Comparison of ENCODE assay signal across 16 mouse cellular contexts in genomic region chr12:54438793-54439192, GRCm38 (mm10).
"Had no signal": no experiment of that assay in that cellular context is flagged by ENCODE, and none has a peak within 500 bp of the region (broad histone marks: within the 10 kb centered on the region; RNA-seq: fewer than 3 reads in every experiment).

No protein-coding gene starts in this region.

- ATAC-seq: lung, postnatal 0 days; midbrain, embryonic 15.5 days had no signal

- DNase-seq: lung, adult 2 months; lung, postnatal 14 days; lung, postnatal 36 days; right cerebral cortex, postnatal 14 days; thymus, adult 2 months; thymus, postnatal 25 days; thymus, postnatal 4 days had no signal

- H3K9me3 ChIP-seq: lung, embryonic 15.5 days; megakaryocyte, embryonic 14.5 days; midbrain, embryonic 12.5 days; midbrain, embryonic 15.5 days; neural tube, embryonic 12.5 days; stomach, embryonic 15.5 days had no signal

- H3K4me1 ChIP-seq: megakaryocyte, embryonic 14.5 days; midbrain, embryonic 12.5 days; midbrain, embryonic 15.5 days had no signal

- H3K9ac ChIP-seq: lung, embryonic 15.5 days; midbrain, embryonic 12.5 days; midbrain, embryonic 15.5 days; neural tube, embryonic 12.5 days; stomach, embryonic 15.5 days had no signal

- H3K4me3 ChIP-seq: lung, embryonic 15.5 days; megakaryocyte, embryonic 14.5 days; midbrain, embryonic 12.5 days; midbrain, embryonic 15.5 days; neural tube, embryonic 12.5 days; stomach, embryonic 15.5 days had no signal

- H3K27ac ChIP-seq: lung, embryonic 15.5 days; macrophage; midbrain, embryonic 12.5 days; midbrain, embryonic 15.5 days; neural tube, embryonic 12.5 days; stomach, embryonic 15.5 days; stomach, postnatal 0 days had no signal

- H3K36me3 ChIP-seq: lung, embryonic 15.5 days; midbrain, embryonic 12.5 days; midbrain, embryonic 15.5 days; neural tube, embryonic 12.5 days; stomach, embryonic 15.5 days had no signal

- H3K4me2 ChIP-seq: lung, embryonic 15.5 days; midbrain, embryonic 12.5 days; midbrain, embryonic 15.5 days; neural tube, embryonic 12.5 days; stomach, embryonic 15.5 days had no signal

- H3K27me3 ChIP-seq: midbrain, embryonic 12.5 days; midbrain, embryonic 15.5 days; neural tube, embryonic 12.5 days; stomach, embryonic 15.5 days had no signal
